In the genomic region with DNA sequence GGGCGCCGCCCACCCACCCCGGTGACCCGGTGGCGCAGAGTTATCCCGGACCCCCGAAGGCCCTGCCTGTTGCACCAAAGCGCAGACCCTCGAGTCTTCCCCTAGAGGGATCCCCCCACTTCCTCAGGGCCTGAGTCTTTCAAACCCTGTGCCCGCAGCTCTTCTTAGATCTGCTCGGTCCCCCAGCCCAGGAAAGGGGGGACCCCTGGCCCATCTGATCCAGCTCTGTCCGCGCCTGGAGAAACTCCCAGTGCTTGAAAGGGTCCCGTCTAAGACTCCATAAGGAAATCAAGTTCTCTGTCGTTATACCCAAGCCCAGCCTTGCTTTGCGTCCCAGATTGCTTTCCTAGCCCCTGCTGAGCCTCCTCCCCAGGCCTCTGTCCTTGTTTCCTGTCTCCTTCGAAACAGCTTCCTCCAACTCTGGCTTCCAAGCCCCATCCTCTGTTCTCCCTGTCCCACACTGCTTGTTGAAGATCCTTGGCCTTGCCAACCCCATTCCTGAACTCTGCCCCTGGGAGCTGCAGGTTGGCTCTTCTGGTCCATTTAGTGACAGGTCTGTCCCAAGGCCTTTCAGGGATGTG, we compare ENCODE assay signal across 8 mouse cellular contexts. TPM values are rescaled to one million over a fixed set of nuclear protein-coding genes. Genes with fewer than 3 reads are reported as not detected.
A peak's percentile ranks its signal among the peaks of the same experiment; 100 is the strongest.
DNase-seq lines count a peak whose midpoint lies in the region; ATAC-seq and TF ChIP-seq lines count a peak whose summit lies in the region.

No protein-coding gene starts in this region.

- WGBS in heart, adult 2 months: 1% methylated on average over 17 of the region's 17 CpGs
- whole genome bisulfite sequencing in heart, embryonic 15.5 days: under 1% methylated on average over 17 of the region's 17 CpGs
- 0% methylated on average over 13 of the region's 17 CpGs for WGBS in limb, embryonic 14.5 days
- 0% methylated on average over 17 of the region's 17 CpGs for WGBS in stomach, embryonic 15.5 days

- no peaks in the 10 kb centered on the region for H3K27me3 ChIP-seq in heart, adult 2 months (ENCODE audit: control insufficient read depth, insufficient read depth, low read length)
- no peaks in the 10 kb centered on the region for H3K27me3 ChIP-seq in heart, embryonic 15.5 days
- no peaks in the 10 kb centered on the region for H3K27me3 ChIP-seq in limb, embryonic 14.5 days (ENCODE audit: control insufficient read depth, insufficient read depth, low read length)
- H3K27me3 ChIP-seq in stomach, embryonic 15.5 days (replicated peaks): no peaks in the 10 kb centered on the region

- no peaks in the 10 kb centered on the region for H3K79me2 ChIP-seq in heart, adult 2 months (replicated peaks; ENCODE audit: control insufficient read depth, insufficient read depth, low read length)

- H3K4me1 ChIP-seq in heart, adult 2 months (ENCODE audit: control insufficient read depth, insufficient read depth, low read length): peaks cover 5% of the 10 kb centered on the region
- H3K4me1 ChIP-seq in heart, embryonic 15.5 days (replicated peaks): peaks cover 37% of the 10 kb centered on the region
- H3K4me1 ChIP-seq in limb, embryonic 14.5 days (ENCODE audit: control insufficient read depth, insufficient read depth, low read length): peaks cover 21% of the 10 kb centered on the region
- peaks cover 34% of the 10 kb centered on the region for H3K4me1 ChIP-seq in stomach, embryonic 15.5 days

- peak overlapping the region; percentile 99 for H3K27ac ChIP-seq in heart, adult 2 months
- H3K27ac ChIP-seq in heart, embryonic 15.5 days: peak overlapping the region; percentile 100
- H3K27ac ChIP-seq in limb, embryonic 14.5 days (replicated peaks; ENCODE audit: low read depth, low read length): peak overlapping the region; percentile 99
- H3K27ac ChIP-seq in stomach, embryonic 15.5 days: peak overlapping the region; percentile 99

- peak overlapping the region; percentile 85 for H3K4me3 ChIP-seq in heart, adult 2 months
- H3K4me3 ChIP-seq in heart, embryonic 15.5 days: peak overlapping the region; percentile 88
- H3K4me3 ChIP-seq in limb, embryonic 14.5 days (replicated peaks; ENCODE audit: low read length): peak overlapping the region; percentile 77
- H3K4me3 ChIP-seq in stomach, embryonic 15.5 days (replicated peaks): peak overlapping the region; percentile 81

- H3K36me3 ChIP-seq in heart, adult 2 months (ENCODE audit: control insufficient read depth, insufficient read depth, low read length): no peaks in the 10 kb centered on the region
- peaks cover 21% of the 10 kb centered on the region for H3K36me3 ChIP-seq in heart, embryonic 15.5 days
- H3K36me3 ChIP-seq in limb, embryonic 14.5 days (ENCODE audit: control insufficient read depth, insufficient read depth, low read length): peaks cover 26% of the 10 kb centered on the region
- H3K36me3 ChIP-seq in stomach, embryonic 15.5 days: peaks cover 21% of the 10 kb centered on the region

- TF ChIP-seq POLR2A in heart, adult 2 months (IDR thresholded peaks at IDR 0.05; ENCODE audit: insufficient read depth, low read depth, low read length): no peak
- no peak for TF ChIP-seq POLR2A in limb, embryonic 14.5 days (IDR thresholded peaks at IDR 0.05; ENCODE audit: borderline replicate concordance, extremely low read depth, insufficient read depth, insufficient read length)

- intact Hi-C loops in heart, adult 2 months (cut with DNase I): no loop called here

- DNase-seq in heart, adult 2 months: no peak
- DNase-seq in heart, postnatal 4 days: no peak
- DNase-seq in R1 (ENCODE audit: low read depth, low spot score): peak; percentile 46
- no peak for DNase-seq in limb, embryonic 14.5 days (ENCODE audit: low spot score)
- no peak for DNase-seq in frontal cortex, postnatal 10 days (ENCODE audit: low spot score in 2 of 2)
- DNase-seq in left cerebral cortex, adult 11 months (ENCODE audit: low spot score): no peak

- TF ChIP-seq CTCF in heart, adult 2 months (IDR thresholded peaks at IDR 0.05): no peak

- H3K9ac ChIP-seq in heart, adult 2 months (ENCODE audit: low read depth, low read length): peak overlapping the region; percentile 86
- H3K9ac ChIP-seq in heart, embryonic 15.5 days: peak overlapping the region; percentile 91
- H3K9ac ChIP-seq in limb, embryonic 14.5 days (ENCODE audit: low read depth, low read length, severe bottlenecking): peak overlapping the region; percentile 90
- peak overlapping the region; percentile 84 for H3K9ac ChIP-seq in stomach, embryonic 15.5 days

- peak overlapping the region; percentile 81 for H3K4me2 ChIP-seq in heart, embryonic 15.5 days
- H3K4me2 ChIP-seq in limb, embryonic 14.5 days (replicated peaks; ENCODE audit: low read depth, low read length, severe bottlenecking): peak overlapping the region; percentile 85
- H3K4me2 ChIP-seq in stomach, embryonic 15.5 days: peak overlapping the region; percentile 71

- no peak for TF ChIP-seq EP300 in heart, adult 2 months (IDR thresholded peaks at IDR 0.05; ENCODE audit: insufficient read depth, low read depth, low read length)

- ATAC-seq in heart, embryonic 15.5 days (replicated peaks; ENCODE audit: insufficient number of reproducible peaks, insufficient read depth, low FRiP score, low read depth): no peak
- ATAC-seq in limb, embryonic 14.5 days (ENCODE audit: low FRiP score, low read depth): no peak
- peak; percentile 4; the same call in 1 of the 2 replicates for ATAC-seq in stomach, embryonic 15.5 days (ENCODE audit: insufficient read depth, low FRiP score, low read depth)

- H3K9me3 ChIP-seq in heart, embryonic 15.5 days (replicated peaks): no peaks in the 10 kb centered on the region
- no peaks in the 10 kb centered on the region for H3K9me3 ChIP-seq in limb, embryonic 14.5 days (ENCODE audit: control insufficient read depth, low read length)
- H3K9me3 ChIP-seq in stomach, embryonic 15.5 days: no peaks in the 10 kb centered on the region

RNA-seq across cellular contexts. Expression of a gene that starts 0.9 kb away (rescaled TPM):
- 10 to 100 TPM; 42.2 to 44.4 TPM for total RNA-seq in heart, adult 2 months (2021)
- polyA plus RNA-seq in heart, adult 2 months (2012; rRNA removed): 44.7 and 52.7 TPM in 2 replicates
- 10 to 100 TPM; 47.1 to 47.6 TPM for total RNA-seq in heart, postnatal 4 days (2021)
- 39.7 and 48.4 TPM in 2 replicates for polyA plus RNA-seq in heart, embryonic 15.5 days (2015; fragmentation: Nextera tagmentation; extraction: Ambion mirVana)
- polyA plus RNA-seq in limb, embryonic 14.5 days (2012; rRNA removed): 60.6 and 80.6 TPM in 2 replicates
- 43.6 and 45.0 TPM in 2 replicates for polyA plus RNA-seq in limb, embryonic 14.5 days (2014; fragmentation: Nextera tagmentation; extraction: Ambion mirVana)
- 47.1 TPM in 2 replicates for polyA plus RNA-seq in stomach, embryonic 15.5 days (2015; fragmentation: Nextera tagmentation; extraction: Ambion mirVana)

RNA-seq across cellular contexts. Expression of a gene that starts 21.6 kb away (rescaled TPM):
- not detected for total RNA-seq in heart, adult 2 months (2021)
- 0.04 TPM in 1 of 2 replicates, not detected in the other for polyA plus RNA-seq in heart, adult 2 months (2012; rRNA removed)
- under 1 TPM in 1 of 2 experiments, not detected in 1; 0.29 TPM for total RNA-seq in heart, postnatal 4 days (2021)
- 0.53 TPM in 1 of 2 replicates, not detected in the other for polyA plus RNA-seq in heart, embryonic 15.5 days (2015; fragmentation: Nextera tagmentation; extraction: Ambion mirVana)
- polyA plus RNA-seq in limb, embryonic 14.5 days (2012; rRNA removed): 0.19 and 0.20 TPM in 2 replicates
- 0.92 and 1.5 TPM in 2 replicates for polyA plus RNA-seq in limb, embryonic 14.5 days (2014; fragmentation: Nextera tagmentation; extraction: Ambion mirVana)
- polyA plus RNA-seq in stomach, embryonic 15.5 days (2015; fragmentation: Nextera tagmentation; extraction: Ambion mirVana): 0.42 and 0.52 TPM in 2 replicates

RNA-seq across cellular contexts. Expression of a gene that starts 21.7 kb away (rescaled TPM):
- total RNA-seq in heart, adult 2 months (2021): 1 to 10 TPM; 2.6 to 3.3 TPM
- 12.6 and 19.2 TPM in 2 replicates for polyA plus RNA-seq in heart, adult 2 months (2012; rRNA removed)
- 10 to 100 TPM in 1 of 2 experiments, 1 to 10 TPM in 1; 7.7 to 11.1 TPM for total RNA-seq in heart, postnatal 4 days (2021)
- 15.1 and 24.5 TPM in 2 replicates for polyA plus RNA-seq in heart, embryonic 15.5 days (2015; fragmentation: Nextera tagmentation; extraction: Ambion mirVana)
- polyA plus RNA-seq in limb, embryonic 14.5 days (2012; rRNA removed): 127 and 202 TPM in 2 replicates
- polyA plus RNA-seq in limb, embryonic 14.5 days (2014; fragmentation: Nextera tagmentation; extraction: Ambion mirVana): 51.7 and 54.9 TPM in 2 replicates
- polyA plus RNA-seq in stomach, embryonic 15.5 days (2015; fragmentation: Nextera tagmentation; extraction: Ambion mirVana): 34.8 and 36.9 TPM in 2 replicates

RNA-seq across cellular contexts. Expression of a gene that starts 22.6 kb away (rescaled TPM):
- total RNA-seq in heart, adult 2 months (2021): not detected
- 0.59 and 1.5 TPM in 2 replicates for polyA plus RNA-seq in heart, adult 2 months (2012; rRNA removed)
- not detected for total RNA-seq in heart, postnatal 4 days (2021)
- 0.43 and 0.45 TPM in 2 replicates for polyA plus RNA-seq in heart, embryonic 15.5 days (2015; fragmentation: Nextera tagmentation; extraction: Ambion mirVana)
- 0.65 and 0.72 TPM in 2 replicates for polyA plus RNA-seq in limb, embryonic 14.5 days (2012; rRNA removed)
- polyA plus RNA-seq in limb, embryonic 14.5 days (2014; fragmentation: Nextera tagmentation; extraction: Ambion mirVana): 0.58 TPM in 1 of 2 replicates, not detected in the other
- polyA plus RNA-seq in stomach, embryonic 15.5 days (2015; fragmentation: Nextera tagmentation; extraction: Ambion mirVana): 210 and 299 TPM in 2 replicates

RNA-seq across cellular contexts. Expression of a gene that starts 35.5 kb away (rescaled TPM):
- 10 to 100 TPM; 30.8 to 37.1 TPM for total RNA-seq in heart, adult 2 months (2021)
- polyA plus RNA-seq in heart, adult 2 months (2012; rRNA removed): 62.3 and 71.8 TPM in 2 replicates
- 10 to 100 TPM; 55.3 to 59.9 TPM for total RNA-seq in heart, postnatal 4 days (2021)
- polyA plus RNA-seq in heart, embryonic 15.5 days (2015; fragmentation: Nextera tagmentation; extraction: Ambion mirVana): 32.0 and 40.4 TPM in 2 replicates
- polyA plus RNA-seq in limb, embryonic 14.5 days (2012; rRNA removed): 25.2 and 34.3 TPM in 2 replicates
- polyA plus RNA-seq in limb, embryonic 14.5 days (2014; fragmentation: Nextera tagmentation; extraction: Ambion mirVana): 23.1 and 24.3 TPM in 2 replicates
- polyA plus RNA-seq in stomach, embryonic 15.5 days (2015; fragmentation: Nextera tagmentation; extraction: Ambion mirVana): 54.1 and 62.1 TPM in 2 replicates
